Mouse (Mus musculus) C2C12 (cell line): ENCODE measurements around the gene Uri1. TPM values are rescaled to one million over a fixed set of nuclear protein-coding genes. Genes with fewer than 3 reads are reported as not detected.

ENCODE experiments used
- H3K27me3 ChIP-seq: one replicate; pipeline ENCODE4 v1.6.1; 2011; ENCODE audit not compliant: control insufficient read depth, insufficient read depth, insufficient read length
- H3K36me3 ChIP-seq: one replicate; pipeline ENCODE4 v1.6.1; 2011; ENCODE audit not compliant: control insufficient read depth, insufficient read depth
- H3K4me3 ChIP-seq: one replicate; pipeline ENCODE4 v1.5.1; 2011; ENCODE audit warnings: mild to moderate bottlenecking, control low read depth; ENCODE audit not compliant: poor library complexity, insufficient read depth, severe bottlenecking
- H3K79me2 ChIP-seq: one replicate; pipeline ENCODE4 v1.6.1; 2011; ENCODE audit not compliant: control insufficient read depth, insufficient read depth
- H3K79me3 ChIP-seq: one replicate; pipeline ENCODE4 v1.6.1; 2011; ENCODE audit warnings: low read depth, control low read depth
- H3ac ChIP-seq: one replicate; pipeline ENCODE3; 2011; ENCODE audit warnings: low read depth; ENCODE audit not compliant: control insufficient read depth, insufficient read length
- CEBPB ChIP-seq: IDR thresholded peaks from one replicate; pipeline ENCODE4 v1.6.1; 2011; ENCODE audit warnings: low read depth, mild to moderate bottlenecking, control low read depth, moderate library complexity
- CTCF ChIP-seq: IDR thresholded peaks from one replicate; pipeline ENCODE4 v1.5.1; 2011; ENCODE audit not compliant: control insufficient read depth, insufficient read depth, insufficient read length
- FOSL1 ChIP-seq: IDR thresholded peaks from one replicate; pipeline ENCODE4 v1.8.0; 2011; ENCODE audit warnings: mild to moderate bottlenecking, low read length; ENCODE audit not compliant: poor library complexity, insufficient read depth, severe bottlenecking
- MAX ChIP-seq: IDR thresholded peaks from one replicate; pipeline ENCODE4 v1.6.1; 2011; ENCODE audit warnings: mild to moderate bottlenecking, control low read depth
- MYOD1 ChIP-seq: IDR thresholded peaks from one replicate; pipeline ENCODE4 v1.6.1; 2011; ENCODE audit warnings: low read depth; ENCODE audit not compliant: control insufficient read depth, insufficient read length
- MYOG ChIP-seq: IDR thresholded peaks from one replicate; pipeline ENCODE4 v1.6.1; 2011; ENCODE audit not compliant: control insufficient read depth, insufficient read length; ENCODE audit errors: extremely low read depth
- USF1 ChIP-seq: IDR thresholded peaks from one replicate; pipeline ENCODE4 v1.6.1; 2011; ENCODE audit warnings: low read depth, mild to moderate bottlenecking, control low read depth, moderate library complexity
- polyA plus RNA-seq: library from polyadenylated mRNA; unstranded; fragments of >200 nt; fragmentation: generic; extraction: Trizol; gene quantifications from one replicate; pipeline ENCODE4 v1.2.1, GENCODE M21; 2012; ENCODE audit warnings: missing spikeins

The Uri1 gene
- polyA plus RNA-seq, 1 experiment = 12.6 TPM

- Histone ChIP-seq H3K27me3 (peaks cover 22% of the 10 kb centered on the region), H3ac (no peak overlapping the region), H3K79me3 (no peaks in the 10 kb centered on the region), H3K36me3 (no peaks in the 10 kb centered on the region), H3K79me2 (no peaks in the 10 kb centered on the region), H3K4me3 (no peak overlapping the region)
- TF ChIP-seq FOSL1 = no peak
- TF ChIP-seq CTCF = no peak
- no peak for TF ChIP-seq MYOD1
These were observed 106.5 kb downstream of the Uri1 start for GRCm38 (mm10) chr7:37916762-37917439.

DNA sequence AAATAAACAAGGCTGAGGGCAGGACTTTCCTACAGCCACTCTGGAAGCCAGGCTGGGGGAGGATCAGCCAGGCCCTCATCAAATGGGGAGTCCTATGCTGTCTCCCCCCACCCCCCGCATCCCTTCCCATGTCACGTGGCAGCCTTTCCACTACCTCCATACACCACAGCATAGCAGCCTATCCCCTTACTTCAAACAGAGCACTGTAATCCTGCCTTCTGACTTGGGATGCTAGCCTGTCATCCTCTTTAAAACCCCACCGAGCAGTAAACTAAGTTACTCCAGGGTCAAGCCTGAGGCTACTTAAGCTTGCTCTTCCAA, 111.6 kb downstream of the Uri1 start:
- TF ChIP-seq MYOD1 (no peak), CTCF (no peak), CEBPB (no peak), MAX (no peak), MYOG (no peak), USF1 (no peak), FOSL1 (no peak)
- Histone ChIP-seq H3K4me3 (no peak overlapping the region), H3K27me3 (peaks cover 7% of the 10 kb centered on the region), H3K79me2 (no peaks in the 10 kb centered on the region), H3ac (no peak overlapping the region), H3K79me3 (no peaks in the 10 kb centered on the region), H3K36me3 (no peaks in the 10 kb centered on the region)

- no peak overlapping the region for H3K4me3 ChIP-seq
- no peak for TF ChIP-seq MAX
- no peak for TF ChIP-seq MYOD1
- no peak for TF ChIP-seq CEBPB
- no peak for TF ChIP-seq CTCF
- no peak for TF ChIP-seq FOSL1
- no peak for TF ChIP-seq USF1
- no peak for TF ChIP-seq MYOG
These were observed 112.1 kb downstream of the Uri1 start for GRCm38 (mm10) chr7:37911114-37911801.

DNA sequence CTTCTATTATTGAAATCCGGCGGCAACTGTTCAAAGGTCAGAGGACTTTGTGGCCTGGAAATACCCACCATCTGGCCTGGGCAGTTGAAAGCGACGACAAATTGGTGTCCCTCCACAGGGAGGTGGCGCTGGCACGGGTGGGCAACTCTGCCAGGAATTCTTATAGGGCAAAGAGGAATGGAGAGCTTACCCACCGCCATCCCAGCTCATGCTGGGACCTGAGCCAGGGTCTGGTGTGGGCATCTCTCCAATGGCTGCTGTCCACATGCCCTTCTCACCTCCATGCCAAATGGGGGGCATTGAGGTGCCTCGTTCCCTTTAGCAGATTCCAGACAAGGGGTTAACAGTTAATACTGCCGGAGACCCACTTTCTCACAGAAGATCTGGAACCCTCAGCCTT, 113.2 kb downstream of the Uri1 start:
- Histone ChIP-seq H3K4me3 (no peak overlapping the region), H3K79me2 (no peaks in the 10 kb centered on the region), H3K79me3 (no peaks in the 10 kb centered on the region), H3K36me3 (no peaks in the 10 kb centered on the region), H3K27me3 (no peaks in the 10 kb centered on the region), H3ac (no peak overlapping the region)
- TF ChIP-seq CEBPB (no peak), MYOG (no peak), USF1 (no peak), CTCF (no peak), FOSL1 (no peak), MYOD1 (no peak), MAX (no peak)

More at GRCm38 (mm10) chr7:37911114-37911801, 112.1 kb downstream of the Uri1 start:
- Histone ChIP-seq H3K79me2 (no peaks in the 10 kb centered on the region), H3K79me3 (no peaks in the 10 kb centered on the region), H3K36me3 (no peaks in the 10 kb centered on the region), H3K27me3 (peaks cover 2% of the 10 kb centered on the region), H3ac (no peak overlapping the region)

Other genes with a start within 250 kb of the Uri1 start
- gene Zfp536, start 249.9 kb downstream of the Uri1 start, polyA plus RNA-seq = not detected
- gene Ccne1, start 84.0 kb upstream of the Uri1 start, polyA plus RNA-seq = 58.6 TPM
- gene 1600014C10Rik, start 159.7 kb upstream of the Uri1 start, polyA plus RNA-seq = 7.0 TPM
- gene Plekhf1, start 204.5 kb upstream of the Uri1 start, polyA plus RNA-seq = 10.6 TPM
- 20.0 TPM for gene Pop4, start 247.9 kb upstream of the Uri1 start, polyA plus RNA-seq